Mouse (Mus musculus): ENCODE data around the gene Lrrc39. TPM values are rescaled to one million over a fixed set of nuclear protein-coding genes. Genes with fewer than 3 reads are reported as not detected.
"Not testable (repeated sequence)": the region's sequence is repeated elsewhere in the genome, so short reads cannot be mapped to it uniquely, and the experiment has no call there.

Gene Lrrc39
- 0.48 and 0.53 TPM in 2 replicates for polyA plus RNA-seq (2015; fragmentation: Nextera tagmentation; extraction: Ambion mirVana)

GRCm38 (mm10) chr3:116562408-116563094, at the start of gene Lrrc39:
Lrrc39 (plus strand) TSS chr3:116562973.
- Histone ChIP-seq H3K4me2 (no peak within 1 kb of the TSS), H3K9me3 (peaks cover 7% of the 10 kb centered on the region; the same call in 1 of the 2 replicates), H3K27me3 (no peaks in the 10 kb centered on the region), H3K36me3 (no peaks in the 10 kb centered on the region), H3K4me1 (replicated peaks) (no peaks in the 10 kb centered on the region), H3K9ac (no peak within 1 kb of the TSS), H3K27ac (no peak within 1 kb of the TSS), H3K4me3 (no peak within 1 kb of the TSS)
- WGBS, result 83% methylated on average over 7 of the region's 7 CpGs
- ATAC-seq (ENCODE audit: low FRiP score), result no peak

GRCm38 (mm10) chr3:116520141-116520761, 42.5 kb upstream of the Lrrc39 start:
- H3K4me3 ChIP-seq, result no peak overlapping the region
- whole genome bisulfite sequencing, result 83% methylated on average over 12 of the region's 12 CpGs
- H3K9me3 ChIP-seq, result no peaks in the 10 kb centered on the region
- H3K36me3 ChIP-seq, result peaks cover 13% of the 10 kb centered on the region
- H3K27ac ChIP-seq, result no peak overlapping the region
- H3K9ac ChIP-seq, result no peak overlapping the region
- ATAC-seq (ENCODE audit: low FRiP score), result no peak
- no peaks in the 10 kb centered on the region for H3K27me3 ChIP-seq
- no peak overlapping the region for H3K4me2 ChIP-seq
- H3K4me1 ChIP-seq (replicated peaks), result no peaks in the 10 kb centered on the region

- Histone ChIP-seq H3K9me3 (no peaks in the 10 kb centered on the region), H3K27me3 (no peaks in the 10 kb centered on the region), H3K4me1 (replicated peaks) (no peaks in the 10 kb centered on the region), H3K4me3 (no peak overlapping the region), H3K4me2 (no peak overlapping the region), H3K36me3 (peaks cover 26% of the 10 kb centered on the region), H3K27ac (no peak overlapping the region), H3K9ac (no peak overlapping the region)
- no peak for ATAC-seq (ENCODE audit: low FRiP score)
- WGBS, result 61% methylated on average over 5 of the region's 5 CpGs
Observed at GRCm38 (mm10) chr3:116529741-116530140, 33.0 kb upstream of the Lrrc39 start.

GRCm38 (mm10) chr3:116530826-116531225, 31.9 kb upstream of the Lrrc39 start:
- Histone ChIP-seq H3K4me1 (replicated peaks) (no peaks in the 10 kb centered on the region), H3K9me3 (no peaks in the 10 kb centered on the region), H3K27ac (no peak overlapping the region), H3K9ac (no peak overlapping the region), H3K4me3 (no peak overlapping the region), H3K4me2 (no peak overlapping the region), H3K27me3 (no peaks in the 10 kb centered on the region), H3K36me3 (peaks cover 32% of the 10 kb centered on the region)
- 88% methylated on average over 4 of the region's 4 CpGs for WGBS
- ATAC-seq (ENCODE audit: low FRiP score), result no peak

- no peak overlapping the region for H3K4me3 ChIP-seq
- peaks cover 68% of the 10 kb centered on the region for H3K36me3 ChIP-seq
- peak; percentile 54; the same call in 1 of the 2 replicates for ATAC-seq (ENCODE audit: low FRiP score)
- H3K27ac ChIP-seq, result peak overlapping the region; percentile 58
- no peaks in the 10 kb centered on the region for H3K9me3 ChIP-seq
- 56% methylated on average over 16 of the region's 16 CpGs for WGBS
- H3K4me1 ChIP-seq (replicated peaks), result peaks cover 14% of the 10 kb centered on the region; the same call in 1 of the 2 replicates
- no peaks in the 10 kb centered on the region for H3K27me3 ChIP-seq
- peak overlapping the region; percentile 46; the same call in 1 of the 2 replicates for H3K9ac ChIP-seq
- H3K4me2 ChIP-seq, result no peak overlapping the region
Observed at GRCm38 (mm10) chr3:116536428-116537199, 26.2 kb upstream of the Lrrc39 start.

- 39% methylated on average over 6 of the region's 6 CpGs for WGBS
- Histone ChIP-seq H3K27me3 (no peaks in the 10 kb centered on the region), H3K9me3 (no peaks in the 10 kb centered on the region), H3K4me2 (no peak overlapping the region), H3K4me3 (no peak overlapping the region), H3K36me3 (peaks cover 73% of the 10 kb centered on the region), H3K9ac (no peak overlapping the region), H3K27ac (no peak overlapping the region), H3K4me1 (replicated peaks) (peaks cover 14% of the 10 kb centered on the region; the same call in 1 of the 2 replicates)
- no peak for ATAC-seq (ENCODE audit: low FRiP score)
Observed at GRCm38 (mm10) chr3:116537200-116537573, 25.6 kb upstream of the Lrrc39 start.

GRCm38 (mm10) chr3:116542070-116542469, 20.7 kb upstream of the Lrrc39 start:
- Histone ChIP-seq H3K4me2 (no peak overlapping the region), H3K27ac (no peak overlapping the region), H3K9ac (no peak overlapping the region), H3K4me3 (no peak overlapping the region), H3K27me3 (no peaks in the 10 kb centered on the region), H3K4me1 (replicated peaks) (0 out of 2 replicates have a peak, but pooled peaks cover 5% of the 10 kb centered on the region), H3K36me3 (peaks cover 77% of the 10 kb centered on the region), H3K9me3 (no peaks in the 10 kb centered on the region)
- WGBS, result 88% methylated on average over 2 of the region's 2 CpGs
- no peak for ATAC-seq (ENCODE audit: low FRiP score)

- Histone ChIP-seq H3K9me3 (no peaks in the 10 kb centered on the region), H3K4me3 (no peak overlapping the region), H3K27ac (no peak overlapping the region), H3K36me3 (peaks cover 78% of the 10 kb centered on the region), H3K4me1 (replicated peaks) (0 out of 2 replicates have a peak, but pooled peaks cover under 1% of the 10 kb centered on the region), H3K4me2 (no peak overlapping the region), H3K27me3 (no peaks in the 10 kb centered on the region), H3K9ac (0 out of 2 replicates have a peak overlapping the region, but pooled peaks have one; percentile 24)
- 79% methylated on average over 3 of the region's 3 CpGs for WGBS
- no peak for ATAC-seq (ENCODE audit: low FRiP score)
Observed at GRCm38 (mm10) chr3:116542532-116542931, 20.2 kb upstream of the Lrrc39 start.

GRCm38 (mm10) chr3:116547430-116547829, 15.3 kb upstream of the Lrrc39 start:
- Histone ChIP-seq H3K36me3 (peaks cover 76% of the 10 kb centered on the region), H3K9ac (no peak overlapping the region), H3K9me3 (no peaks in the 10 kb centered on the region), H3K4me3 (no peak overlapping the region), H3K27me3 (no peaks in the 10 kb centered on the region), H3K4me1 (replicated peaks) (no peaks in the 10 kb centered on the region), H3K27ac (no peak overlapping the region), H3K4me2 (no peak overlapping the region)
- WGBS, result 90% methylated on average over 5 of the region's 5 CpGs
- ATAC-seq (ENCODE audit: low FRiP score), result no peak

GRCm38 (mm10) chr3:116551362-116551761, 11.4 kb upstream of the Lrrc39 start:
- no peak for ATAC-seq (ENCODE audit: low FRiP score)
- Histone ChIP-seq H3K36me3 (peaks cover 48% of the 10 kb centered on the region), H3K4me1 (replicated peaks) (no peaks in the 10 kb centered on the region), H3K4me2 (no peak overlapping the region), H3K27me3 (no peaks in the 10 kb centered on the region), H3K9me3 (no peaks in the 10 kb centered on the region), H3K9ac (no peak overlapping the region), H3K4me3 (no peak overlapping the region), H3K27ac (no peak overlapping the region)
- 96% methylated on average over 5 of the region's 5 CpGs for WGBS

- whole genome bisulfite sequencing, result 96% methylated on average over 14 of the region's 14 CpGs
- not testable (repeated sequence) for H3K36me3 ChIP-seq
Observed at GRCm38 (mm10) chr3:116561315-116561714, 1.5 kb upstream of the Lrrc39 start.

GRCm38 (mm10) chr3:116563095-116563492, 321 bp downstream of the Lrrc39 start:
- no peak overlapping the region for H3K9ac ChIP-seq
- H3K4me1 ChIP-seq (replicated peaks), result no peaks in the 10 kb centered on the region
- H3K27me3 ChIP-seq, result no peaks in the 10 kb centered on the region
- 82% methylated on average over 7 of the region's 7 CpGs for WGBS
- ATAC-seq (ENCODE audit: low FRiP score), result no peak
- H3K36me3 ChIP-seq, result no peaks in the 10 kb centered on the region
- H3K27ac ChIP-seq, result no peak overlapping the region
- H3K9me3 ChIP-seq, result peaks cover 7% of the 10 kb centered on the region; the same call in 1 of the 2 replicates
- no peak overlapping the region for H3K4me3 ChIP-seq
- no peak overlapping the region for H3K4me2 ChIP-seq

More at GRCm38 (mm10) chr3:116561315-116561714, 1.5 kb upstream of the Lrrc39 start:
- H3K9ac ChIP-seq; H3K27me3 ChIP-seq; H3K4me2 ChIP-seq; H3K9me3 ChIP-seq; H3K4me3 ChIP-seq; H3K27ac ChIP-seq; ATAC-seq (ENCODE audit: low FRiP score); H3K4me1 ChIP-seq (replicated peaks): not testable (repeated sequence)
